Mouse (Mus musculus): ENCODE data around the gene Chil6.

Chil6 gene

DNA sequence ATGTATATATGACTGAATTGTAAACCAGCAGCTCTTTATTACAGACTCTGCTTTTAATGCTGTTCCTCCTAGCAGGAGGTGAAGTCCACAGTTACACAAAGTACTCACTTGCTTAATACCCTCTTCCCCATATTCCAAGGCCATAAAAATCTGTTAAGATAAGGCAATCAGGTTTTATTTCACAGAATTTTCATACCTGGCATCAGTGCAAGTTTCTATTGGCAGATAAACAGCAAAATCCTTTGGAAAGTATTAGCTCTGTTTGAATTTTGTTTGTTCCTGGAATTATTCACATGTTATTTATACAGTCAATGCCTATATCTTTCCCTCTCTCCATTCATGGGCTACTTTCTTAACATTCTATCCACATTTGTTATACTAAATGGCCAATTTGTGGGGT is at the start of gene Chil6:
Gene Chil6, minus strand, starts transcription at position 101 of the 400 bp plus-strand sequence.
- in situ Hi-C loops (cut with MboI, MseI) = no loop called here

DNA sequence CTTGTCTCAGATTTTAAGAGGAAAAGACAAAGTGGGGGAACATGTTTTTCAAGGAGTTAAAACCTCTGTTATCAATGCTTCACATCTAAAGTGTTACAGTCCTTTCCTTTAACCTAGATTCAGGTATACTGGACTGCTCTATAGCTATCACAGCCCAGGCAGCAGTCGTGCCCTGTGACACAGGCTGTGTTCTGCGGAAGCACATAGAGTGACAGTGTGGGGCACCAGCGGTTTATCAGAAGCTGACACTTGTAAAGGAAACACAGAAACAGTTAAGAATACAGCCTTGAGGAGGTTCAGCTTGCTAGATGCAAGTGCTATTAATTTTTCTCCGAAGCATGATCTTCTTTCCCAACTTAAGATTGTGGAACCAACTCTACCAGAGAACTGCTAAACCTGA is 46.6 kb upstream of the Chil6 start:
- in situ Hi-C loops (cut with MboI, MseI) = no loop called here

- in situ Hi-C loops (cut with MboI, MseI) = loop anchor here (5.0 to 10.0 kb wide), 2 partner anchors 457 to 775 kb away; no protein-coding TSS in a partner anchor
These were observed 43.6 kb upstream of the Chil6 start for GRCm38 (mm10) chr3:106449567-106449966.

- in situ Hi-C loops (cut with MboI, MseI) = loop anchor here (5.0 to 10.0 kb wide), 2 partner anchors 457 to 774 kb away; no protein-coding TSS in a partner anchor
These were observed 43.0 kb upstream of the Chil6 start for GRCm38 (mm10) chr3:106448995-106449394.

DNA sequence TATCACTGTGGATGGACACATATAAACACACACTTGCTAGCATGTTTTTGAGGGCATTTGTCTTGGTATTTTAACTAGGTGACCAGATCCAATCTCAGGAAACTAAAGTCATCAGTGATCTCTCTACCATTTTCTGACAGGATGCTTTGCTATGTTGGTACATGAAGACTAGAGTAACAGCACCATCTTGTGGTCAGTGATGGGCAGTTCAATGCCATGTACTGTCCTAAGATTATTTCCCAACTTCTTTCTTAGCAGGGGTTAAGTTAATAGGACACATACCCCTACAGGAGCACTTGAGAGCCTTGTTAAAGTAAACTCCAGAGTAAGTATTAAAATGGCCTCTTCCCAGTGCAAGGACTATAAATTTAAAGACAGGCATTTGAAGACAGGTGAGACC is 42.6 kb upstream of the Chil6 start:
- in situ Hi-C loops (cut with MboI, MseI) = loop anchor here (5.0 to 10.0 kb wide), 2 partner anchors 456 to 774 kb away; no protein-coding TSS in a partner anchor
